Mouse (Mus musculus): Measurements from ENCODE around the gene Shld1. TPM values are rescaled to one million over a fixed set of nuclear protein-coding genes. Genes with fewer than 3 reads are reported as not detected.

Gene Shld1
- polyA plus RNA-seq, 1 experiment from 2014 or later = 16.1 TPM

DNA sequence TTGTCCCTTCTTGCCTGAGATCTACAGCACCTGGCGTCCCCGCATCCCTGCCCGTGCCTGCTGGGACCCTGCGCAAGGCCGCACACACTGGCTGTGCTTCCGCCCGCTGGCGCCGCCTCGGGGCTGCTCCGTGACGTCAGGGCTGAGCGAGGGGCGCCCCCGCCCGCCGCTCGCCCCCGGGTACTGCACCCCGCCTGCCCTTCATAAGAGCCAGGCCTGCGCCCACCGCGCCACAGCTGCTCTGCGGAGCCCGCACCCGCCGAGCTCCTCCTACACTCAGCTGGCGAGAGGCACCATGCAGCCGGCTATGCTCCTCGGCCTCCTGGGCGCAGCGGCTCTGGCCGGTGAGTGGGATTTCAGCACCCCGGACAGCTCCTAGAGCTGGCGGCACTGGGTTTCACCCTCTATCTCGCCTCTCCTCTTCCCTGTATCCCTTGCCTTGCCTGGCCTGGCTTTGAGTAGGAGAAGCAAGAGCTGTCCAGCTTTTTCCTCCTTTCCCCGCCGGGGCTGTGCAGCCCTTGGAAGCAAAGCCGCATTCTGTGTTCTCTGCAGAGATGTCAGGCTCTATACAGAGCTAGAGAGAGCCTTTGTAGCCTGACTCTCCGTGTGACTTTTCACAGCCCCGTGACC, 94.8 kb downstream of the Shld1 start:
- Histone ChIP-seq H3K4me2 (ENCODE audit: low read depth, low read length) (peak overlapping the region; percentile 82), H3K27ac (replicated peaks; ENCODE audit: low read depth, low read length) (no peak overlapping the region), H3K36me3 (ENCODE audit: control insufficient read depth, insufficient read depth, low read length) (no peaks in the 10 kb centered on the region), H3K27me3 (replicated peaks; ENCODE audit: control insufficient read depth, insufficient read depth, low read length) (no peaks in the 10 kb centered on the region), H3K4me3 (ENCODE audit: low read depth, low read length) (peak overlapping the region; percentile 42), H3K9ac (ENCODE audit: low read depth, low read length) (peak overlapping the region; percentile 34; the same call in 1 of the 2 replicates), H3K9me3 (ENCODE audit: control insufficient read depth, low read length) (no peaks in the 10 kb centered on the region), H3K4me1 (ENCODE audit: control insufficient read depth, insufficient read depth, low read length) (peaks cover 5% of the 10 kb centered on the region; the same call in 1 of the 2 replicates)
- under 1% methylated on average over 32 of the region's 41 CpGs for WGBS
- ATAC-seq (ENCODE audit: low read depth) = peak; percentile 99
- peak; percentile 95 for DNase-seq (ENCODE audit: low spot score)

DNA sequence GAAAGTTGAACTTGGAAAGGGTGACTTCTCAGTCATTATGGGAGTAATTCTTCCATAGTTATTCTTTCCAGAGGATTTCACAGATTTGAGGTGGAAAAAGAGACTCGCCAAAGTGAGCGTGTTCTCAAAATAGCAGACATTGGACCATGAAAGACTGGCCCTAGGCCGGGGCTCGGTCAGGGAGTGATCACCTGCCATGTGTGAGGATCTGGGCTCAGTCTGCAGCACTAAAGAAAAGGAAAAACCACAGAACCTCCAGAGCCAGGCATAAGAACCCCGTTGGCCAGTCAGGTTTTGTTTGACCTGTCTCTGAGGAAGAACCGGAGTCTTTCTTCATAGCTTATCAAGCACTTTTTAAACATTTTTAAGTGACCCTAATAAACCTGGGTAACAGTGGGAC, 97.3 kb downstream of the Shld1 start:
- H3K4me1 ChIP-seq (ENCODE audit: control insufficient read depth, insufficient read depth, low read length) = peaks cover 5% of the 10 kb centered on the region; the same call in 1 of the 2 replicates
- H3K9ac ChIP-seq (ENCODE audit: low read depth, low read length) = no peak overlapping the region
- no peak overlapping the region for H3K4me2 ChIP-seq (ENCODE audit: low read depth, low read length)
- ATAC-seq (ENCODE audit: low read depth) (no peak), DNase-seq (ENCODE audit: low spot score) (no peak)
- no peak overlapping the region for H3K27ac ChIP-seq (replicated peaks; ENCODE audit: low read depth, low read length)
- H3K9me3 ChIP-seq (ENCODE audit: control insufficient read depth, low read length) = no peaks in the 10 kb centered on the region
- no peak overlapping the region for H3K4me3 ChIP-seq (ENCODE audit: low read depth, low read length)
- no peaks in the 10 kb centered on the region for H3K27me3 ChIP-seq (replicated peaks; ENCODE audit: control insufficient read depth, insufficient read depth, low read length)
- no peaks in the 10 kb centered on the region for H3K36me3 ChIP-seq (ENCODE audit: control insufficient read depth, insufficient read depth, low read length)
- 86% methylated on average over 6 of the region's 6 CpGs for WGBS

DNA sequence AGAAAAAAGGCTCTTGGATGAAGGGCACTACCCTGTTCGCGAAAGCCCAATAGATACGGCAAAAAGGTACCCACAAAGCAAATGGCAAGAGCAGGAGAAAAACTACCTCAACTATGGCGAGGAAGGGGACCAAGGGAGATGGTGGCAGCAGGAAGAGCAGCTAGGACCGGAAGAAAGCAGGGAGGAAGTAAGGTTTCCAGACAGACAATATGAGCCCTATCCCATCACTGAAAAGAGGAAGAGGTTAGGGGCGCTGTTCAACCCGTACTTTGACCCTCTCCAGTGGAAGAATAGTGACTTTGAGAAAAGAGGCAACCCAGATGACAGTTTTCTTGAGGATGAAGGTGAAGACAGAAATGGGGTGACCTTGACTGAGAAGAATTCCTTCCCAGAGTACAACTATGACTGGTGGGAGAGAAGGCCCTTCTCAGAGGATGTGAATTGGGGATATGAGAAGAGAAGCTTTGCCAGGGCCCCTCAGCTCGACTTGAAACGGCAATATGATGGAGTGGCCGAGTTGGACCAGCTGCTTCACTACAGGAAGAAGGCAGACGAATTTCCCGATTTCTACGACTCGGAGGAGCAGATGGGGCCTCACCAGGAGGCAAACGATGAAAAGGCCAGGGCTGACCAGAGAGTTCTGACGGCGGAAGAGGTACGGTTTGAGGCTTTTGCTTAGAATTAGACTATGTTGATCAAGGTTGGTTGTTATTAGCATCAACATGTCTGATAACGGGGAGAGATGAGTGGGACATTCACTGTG, 106.9 kb downstream of the Shld1 start:
- WGBS = 90% methylated on average over 19 of the region's 19 CpGs
- ATAC-seq (ENCODE audit: low read depth) = no peak
- H3K27me3 ChIP-seq (replicated peaks; ENCODE audit: control insufficient read depth, insufficient read depth, low read length) = no peaks in the 10 kb centered on the region
- no peak for DNase-seq (ENCODE audit: low spot score)
- no peak overlapping the region for H3K4me2 ChIP-seq (ENCODE audit: low read depth, low read length)
- H3K27ac ChIP-seq (replicated peaks; ENCODE audit: low read depth, low read length) = no peak overlapping the region
- no peaks in the 10 kb centered on the region for H3K36me3 ChIP-seq (ENCODE audit: control insufficient read depth, insufficient read depth, low read length)
- no peak overlapping the region for H3K9ac ChIP-seq (ENCODE audit: low read depth, low read length)
- no peak overlapping the region for H3K4me3 ChIP-seq (ENCODE audit: low read depth, low read length)
- no peaks in the 10 kb centered on the region for H3K9me3 ChIP-seq (ENCODE audit: control insufficient read depth, low read length)
- H3K4me1 ChIP-seq (ENCODE audit: control insufficient read depth, insufficient read depth, low read length) = no peaks in the 10 kb centered on the region

DNA sequence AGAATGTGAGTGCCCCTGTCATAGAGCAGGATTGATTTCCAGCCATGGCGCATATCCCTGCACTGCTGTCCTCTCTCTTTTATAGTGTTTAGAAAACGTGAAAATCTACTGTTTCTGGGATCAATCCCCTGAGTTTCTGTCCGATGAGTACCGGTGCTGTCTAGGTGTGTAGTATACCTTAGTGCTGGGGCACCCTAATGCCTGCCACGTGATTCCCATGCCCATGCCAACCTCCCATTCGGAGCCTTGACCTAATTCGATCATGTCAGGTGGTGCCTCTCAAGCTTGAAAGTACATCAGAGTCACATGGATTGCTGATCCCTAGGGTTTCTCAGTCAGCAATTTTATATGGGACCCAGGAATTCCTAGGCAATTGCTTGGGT, 107.5 kb downstream of the Shld1 start:
- no peak overlapping the region for H3K4me2 ChIP-seq (ENCODE audit: low read depth, low read length)
- ATAC-seq (ENCODE audit: low read depth) = no peak
- H3K4me1 ChIP-seq (ENCODE audit: control insufficient read depth, insufficient read depth, low read length) = no peaks in the 10 kb centered on the region
- H3K9ac ChIP-seq (ENCODE audit: low read depth, low read length) = no peak overlapping the region
- no peaks in the 10 kb centered on the region for H3K9me3 ChIP-seq (ENCODE audit: control insufficient read depth, low read length)
- no peaks in the 10 kb centered on the region for H3K27me3 ChIP-seq (replicated peaks; ENCODE audit: control insufficient read depth, insufficient read depth, low read length)
- WGBS = 90% methylated on average over 7 of the region's 7 CpGs
- H3K27ac ChIP-seq (replicated peaks; ENCODE audit: low read depth, low read length) = no peak overlapping the region
- DNase-seq (ENCODE audit: low spot score) = no peak
- H3K4me3 ChIP-seq (ENCODE audit: low read depth, low read length) = no peak overlapping the region
- H3K36me3 ChIP-seq (ENCODE audit: control insufficient read depth, insufficient read depth, low read length) = no peaks in the 10 kb centered on the region

Other genes with a start within 250 kb of the Shld1 start
- 40.4 and 49.0 TPM in 2 replicates for gene Gpcpd1, start 99.2 kb upstream of the Shld1 start, polyA plus RNA-seq (2014; fragmentation: Nextera tagmentation; extraction: Ambion mirVana)
- 3.2 and 5.3 TPM in 2 replicates for gene Chgb, start 94.3 kb downstream of the Shld1 start, polyA plus RNA-seq (2014; fragmentation: Nextera tagmentation; extraction: Ambion mirVana)
- 24.2 and 28.4 TPM in 2 replicates for gene Trmt6, start 129.1 kb downstream of the Shld1 start, polyA plus RNA-seq (2014; fragmentation: Nextera tagmentation; extraction: Ambion mirVana)
- 10.5 and 11.5 TPM in 2 replicates for gene Mcm8, start 129.2 kb downstream of the Shld1 start, polyA plus RNA-seq (2014; fragmentation: Nextera tagmentation; extraction: Ambion mirVana)
- gene Crls1, start 159.7 kb downstream of the Shld1 start, polyA plus RNA-seq (2014; fragmentation: Nextera tagmentation; extraction: Ambion mirVana) = 20.5 and 26.7 TPM in 2 replicates
- gene Lrrn4, start 194.0 kb downstream of the Shld1 start, polyA plus RNA-seq (2014; fragmentation: Nextera tagmentation; extraction: Ambion mirVana) = 0.06 and 0.12 TPM in 2 replicates

Data from embryonic facial prominence, embryonic 14.5 days (tissue).